Mouse (Mus musculus): ENCODE measurements around the gene Tbc1d30.

DNA sequence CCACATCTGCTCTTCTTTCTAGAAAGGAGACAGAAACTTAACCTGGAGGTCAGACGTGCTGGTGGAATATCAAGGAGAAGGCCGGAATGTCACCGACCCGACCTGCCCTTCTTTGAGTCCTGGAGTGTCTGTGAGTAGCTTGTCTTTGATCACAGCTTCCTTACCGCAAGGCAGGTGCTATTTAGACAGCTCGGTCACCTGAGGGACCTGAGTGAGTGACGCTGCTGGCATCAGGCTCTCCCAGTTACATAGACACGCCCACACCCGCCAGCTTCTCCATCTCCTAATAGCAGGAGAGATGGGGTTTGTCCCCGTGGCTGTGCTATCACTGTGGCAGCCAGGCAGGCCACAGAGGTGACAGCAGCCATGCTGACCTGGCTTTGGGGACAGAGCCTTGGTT is 39.5 kb upstream of the Tbc1d30 start:
- no peak for TF ChIP-seq CTCF (IDR thresholded peaks at IDR 0.05; ENCODE audit: low read depth)
- TF ChIP-seq EP300 (IDR thresholded peaks at IDR 0.05; ENCODE audit: low read depth): no peak
